Mouse (Mus musculus) CD4-positive, CD25-positive, alpha-beta regulatory T cell, adult 2 months (primary cell): ENCODE measurements at regions not wholly inside any gene's neighbourhood (a gene's known extent, or its start where the extent isn't known, plus 50 kb on each side); places are given as distances from the start of the nearest gene placed in this dataset.

ENCODE experiments used
- DNase-seq: peaks from one replicate; pipeline ENCODE4 v3.0.0-alpha.2; 2012; ENCODE audit warnings: low read depth, low spot score

DNA sequence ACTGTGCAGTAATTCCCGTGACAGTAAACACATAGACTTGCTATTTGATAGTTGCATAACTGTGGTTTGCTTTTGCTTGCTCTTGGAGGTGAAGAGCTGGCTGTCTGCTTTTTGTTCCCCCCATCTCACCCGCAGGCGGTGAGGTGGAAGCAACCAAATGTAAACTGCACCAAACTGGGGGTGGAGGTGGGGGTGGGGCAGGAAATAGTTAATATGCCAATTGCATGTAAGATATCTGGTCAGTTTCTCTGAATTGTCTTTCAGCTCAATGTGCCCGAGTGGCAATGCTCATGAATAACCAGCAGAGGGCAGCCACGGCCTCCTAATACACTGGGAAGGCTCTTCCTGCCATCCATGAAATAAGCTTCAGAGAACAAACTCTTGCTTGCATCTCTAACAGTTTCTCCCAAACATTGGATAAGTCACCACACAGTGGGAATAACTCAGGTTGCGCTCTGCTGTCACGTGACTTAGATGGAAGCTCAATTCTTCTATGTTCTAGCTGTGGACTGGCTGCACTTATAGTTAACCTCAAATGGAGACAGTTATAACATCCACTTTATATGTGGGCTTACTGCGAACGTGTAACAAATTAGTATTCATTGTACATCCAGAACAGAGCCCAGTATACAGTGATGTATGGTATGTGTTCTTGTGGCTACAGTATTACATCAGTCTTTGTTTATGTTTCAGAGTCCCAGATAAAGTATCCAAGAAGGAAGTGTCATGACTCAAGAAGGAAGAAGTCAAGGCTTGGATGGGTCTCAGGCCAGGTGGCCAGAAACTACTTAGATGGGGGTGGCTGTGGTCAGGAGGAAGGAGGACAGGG, 62.0 kb upstream of the Egflam start:
- peak; percentile 52 for DNase-seq

DNA sequence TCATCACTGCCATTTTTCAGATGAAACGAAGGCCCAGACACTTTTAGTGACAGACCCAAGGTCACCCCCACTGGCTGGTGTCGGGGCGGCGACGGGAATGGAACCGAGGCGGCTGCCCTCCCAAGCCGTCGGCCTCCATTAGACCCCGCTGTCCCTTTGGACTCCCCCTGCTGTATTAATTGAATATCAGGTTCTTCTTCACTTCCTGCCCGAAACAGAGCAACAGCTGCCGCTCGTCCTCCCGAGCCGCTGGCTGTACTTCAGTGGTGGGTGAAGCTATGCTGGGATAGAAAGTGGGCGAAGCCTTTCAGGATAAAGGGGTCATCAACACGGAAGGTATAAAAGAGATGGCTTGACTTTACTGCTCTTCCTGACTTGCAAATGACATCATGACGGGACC, 64.4 kb upstream of the Egflam start:
- DNase-seq = no peak

DNA sequence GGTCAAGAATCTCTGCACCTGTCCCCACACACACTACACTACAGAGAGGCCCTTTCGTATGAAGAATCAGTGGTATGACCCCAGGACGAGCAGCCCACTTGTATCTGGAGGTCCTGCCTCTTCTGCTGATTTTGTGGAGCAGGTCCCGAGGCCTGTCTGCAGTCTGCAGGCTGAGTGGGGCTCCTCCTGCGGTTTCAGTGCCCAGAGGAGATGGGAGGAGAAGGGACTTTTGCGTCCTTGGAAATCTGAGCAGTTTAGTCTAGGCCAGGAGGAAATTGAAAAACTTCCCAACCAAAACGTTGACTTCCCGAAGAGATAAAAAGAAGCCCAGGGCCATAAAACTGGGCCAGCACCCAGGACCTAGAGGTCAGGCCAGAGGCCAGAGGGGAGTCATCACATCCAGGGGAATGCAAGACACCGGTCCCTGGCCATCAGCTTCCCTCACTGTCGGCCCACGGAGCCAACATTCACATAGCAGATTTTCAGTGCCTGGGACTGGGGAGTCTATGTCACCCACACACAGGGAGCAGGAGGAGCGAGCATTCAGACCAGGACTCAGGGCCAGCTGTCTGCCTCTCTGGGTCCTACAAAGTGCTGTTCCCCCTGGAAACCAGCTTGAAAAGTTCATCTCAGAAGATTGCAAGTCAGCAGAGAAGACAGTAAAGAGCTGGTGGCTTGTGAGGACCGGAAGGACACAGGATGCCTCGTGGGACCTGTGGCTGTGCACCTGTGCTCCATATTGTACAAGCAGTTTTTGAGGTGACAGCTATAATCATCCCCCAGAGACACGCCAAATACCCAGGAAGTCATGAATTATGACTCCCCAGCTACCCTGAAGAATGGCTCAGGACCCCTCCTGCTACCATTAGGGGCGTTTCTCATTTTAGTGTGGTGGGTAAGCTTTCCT, 65.5 kb upstream of the Egflam start:
- DNase-seq = no peak

DNA sequence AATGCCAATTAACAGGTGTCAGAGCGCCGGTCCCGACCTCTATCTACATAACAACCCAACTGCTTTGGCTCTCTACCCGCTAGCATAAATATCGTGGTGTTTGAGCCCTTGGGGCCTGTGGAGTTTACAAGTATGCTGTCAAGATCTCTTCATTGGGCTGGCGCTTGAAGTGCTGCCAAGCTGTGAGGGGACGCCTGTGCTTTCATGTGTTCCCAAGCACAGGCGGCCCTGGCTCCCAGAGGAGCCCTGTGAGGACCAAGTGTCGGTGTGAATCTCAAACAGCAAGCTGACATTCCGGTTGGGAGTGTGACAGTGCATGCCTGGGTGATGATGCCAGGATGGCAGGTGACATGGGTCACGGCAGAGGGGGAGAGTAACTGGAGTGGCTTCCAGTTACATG, 82.0 kb upstream of the Egflam start:
- no peak for DNase-seq

DNA sequence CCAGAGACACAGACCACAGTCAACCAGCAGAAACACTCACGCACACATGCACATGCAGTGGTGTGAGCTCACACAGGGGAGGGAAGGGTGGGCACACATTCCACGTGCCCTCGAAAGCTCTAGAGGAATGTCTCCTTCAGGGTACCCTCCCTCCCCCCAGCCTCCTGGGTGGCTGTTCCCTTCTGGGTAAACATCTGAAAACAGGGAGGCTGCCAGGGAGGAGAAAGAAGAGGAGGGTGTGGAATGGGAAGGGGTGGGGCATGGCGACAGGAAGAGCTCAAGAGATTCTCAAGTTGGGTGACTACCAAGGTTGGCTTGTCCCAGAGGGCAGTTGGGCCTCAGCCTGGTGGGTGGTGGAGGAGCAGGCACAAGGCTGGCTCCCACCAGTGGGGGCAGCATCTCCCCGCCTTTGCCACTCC, 82.6 kb upstream of the Egflam start:
- DNase-seq = no peak

DNA sequence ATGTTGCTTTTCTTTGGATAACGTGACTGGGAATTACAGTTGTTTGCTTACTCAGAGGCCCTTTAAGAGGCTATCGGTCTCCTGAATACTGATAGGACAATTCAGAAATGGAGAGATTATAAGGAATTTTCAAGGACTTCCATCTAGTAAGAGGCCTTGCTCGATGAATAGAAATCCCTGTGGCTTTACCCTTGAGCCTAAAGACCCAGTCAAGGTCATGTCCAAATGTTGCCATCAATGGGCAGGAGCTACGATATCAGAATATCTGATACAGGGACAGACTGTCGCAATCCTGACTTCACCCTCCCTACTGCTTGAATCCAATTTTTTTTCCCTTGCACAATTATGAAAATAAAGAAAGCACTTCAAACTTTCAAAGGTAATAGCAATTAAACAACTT, 85.5 kb upstream of the Egflam start:
- DNase-seq = no peak

DNA sequence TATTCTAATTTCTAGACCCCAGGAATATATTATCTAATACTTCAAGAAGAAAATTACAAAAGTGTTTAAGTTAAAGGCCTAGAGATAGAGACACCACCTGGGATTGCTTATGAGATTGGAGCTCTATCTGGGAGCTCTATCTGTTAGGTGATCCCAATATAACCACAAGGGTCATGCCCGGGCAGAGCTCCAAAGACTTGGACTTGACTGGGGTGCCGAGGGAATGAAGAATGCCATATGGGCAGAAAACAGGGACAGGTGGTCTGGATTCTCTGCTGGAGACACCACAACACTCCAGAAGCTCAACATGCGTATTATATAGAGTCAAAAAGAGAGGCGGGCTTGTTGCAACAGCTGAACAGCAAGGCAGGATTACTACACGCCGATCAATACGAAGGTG, 92.9 kb upstream of the Egflam start:
- no peak for DNase-seq

DNA sequence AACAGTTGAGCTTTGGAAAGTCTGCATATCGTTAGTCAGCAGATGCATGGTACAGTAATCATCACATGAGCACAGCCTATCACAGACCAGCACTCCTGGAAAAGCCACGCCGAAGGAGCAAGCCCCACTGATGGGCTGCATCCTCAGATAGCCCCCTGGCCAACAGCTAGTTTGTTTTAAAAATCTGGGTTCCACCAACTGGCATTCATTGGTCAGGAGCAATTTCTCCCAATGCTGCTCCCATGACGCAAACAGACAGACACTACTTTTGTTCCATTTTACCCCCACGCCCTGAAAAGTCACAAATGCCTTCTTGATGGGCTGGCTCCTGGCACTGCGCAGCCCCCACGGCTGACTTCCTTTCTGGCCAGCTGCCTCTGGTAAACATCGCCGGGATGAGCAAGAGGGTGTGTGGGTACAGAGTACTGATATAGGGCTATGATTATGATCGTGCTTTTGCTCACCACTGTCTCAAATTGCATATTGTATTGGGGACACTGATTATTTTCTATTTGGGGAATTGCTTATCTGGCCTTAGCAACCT, 95.0 kb upstream of the Egflam start:
- no peak for DNase-seq

DNA sequence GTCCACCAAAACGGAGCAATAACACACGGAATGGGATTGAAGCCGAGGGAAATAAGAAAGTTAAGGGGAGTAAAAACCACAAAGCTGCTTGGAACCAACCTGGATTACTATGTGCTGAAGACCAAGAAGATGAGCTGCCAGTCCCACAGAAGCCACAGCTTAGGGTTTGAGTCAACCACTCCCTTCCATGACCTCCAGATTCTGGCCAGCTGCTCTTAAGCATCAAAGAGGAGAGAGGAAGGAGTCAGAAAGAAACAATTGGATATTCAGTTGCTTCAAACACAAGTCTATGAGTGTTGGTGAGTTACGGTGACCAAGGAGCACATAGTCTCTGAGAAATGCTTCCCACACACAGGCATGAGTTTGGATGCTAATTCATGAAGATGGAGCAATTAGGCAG, 99.7 kb upstream of the Egflam start:
- DNase-seq = no peak

DNA sequence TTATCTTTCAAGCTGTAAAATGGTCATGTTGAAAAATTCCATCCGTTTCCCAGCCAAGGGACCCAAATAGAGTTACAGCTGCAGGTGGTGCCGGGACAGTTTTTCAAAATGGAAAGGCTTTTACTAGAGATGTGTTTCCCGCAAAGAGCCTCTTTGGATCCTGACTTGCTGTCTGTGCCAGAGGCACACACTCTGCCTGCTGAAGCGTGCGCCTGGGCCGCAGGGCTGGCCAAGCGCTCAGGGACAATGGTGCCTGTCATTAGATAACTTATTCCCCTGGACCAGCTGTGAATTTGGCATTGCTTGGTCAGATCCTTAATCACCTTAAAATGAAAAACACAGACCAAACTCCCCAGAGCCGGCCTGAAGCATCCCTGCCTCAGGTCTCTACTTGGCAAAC, 110.3 kb upstream of the Egflam start:
- DNase-seq = no peak

DNA sequence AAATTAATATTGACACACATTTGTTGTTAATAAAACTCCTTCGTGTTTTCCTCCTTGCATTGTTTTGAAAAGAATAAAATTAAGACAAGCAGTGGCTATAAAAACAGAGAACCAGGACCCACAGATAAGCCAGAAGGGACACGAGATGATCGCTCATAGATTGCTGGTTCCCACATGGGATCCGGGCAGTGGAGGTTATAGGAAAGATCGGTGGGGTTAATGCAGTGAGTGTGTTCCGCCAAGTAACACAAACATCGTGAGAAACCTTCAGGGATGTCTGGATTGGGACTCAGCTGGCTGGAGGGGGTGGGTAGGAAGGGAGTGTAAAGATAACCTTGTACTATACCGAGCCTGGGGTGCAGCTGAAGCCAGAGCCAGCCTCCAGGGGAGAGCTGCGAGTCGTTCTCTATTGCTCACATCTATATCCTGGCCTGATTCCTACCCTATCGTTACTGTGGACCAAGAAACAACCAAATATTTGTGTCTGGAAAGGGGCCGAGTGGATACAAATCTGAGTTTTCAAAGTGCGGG, 116.6 kb upstream of the Egflam start:
- DNase-seq = no peak

DNA sequence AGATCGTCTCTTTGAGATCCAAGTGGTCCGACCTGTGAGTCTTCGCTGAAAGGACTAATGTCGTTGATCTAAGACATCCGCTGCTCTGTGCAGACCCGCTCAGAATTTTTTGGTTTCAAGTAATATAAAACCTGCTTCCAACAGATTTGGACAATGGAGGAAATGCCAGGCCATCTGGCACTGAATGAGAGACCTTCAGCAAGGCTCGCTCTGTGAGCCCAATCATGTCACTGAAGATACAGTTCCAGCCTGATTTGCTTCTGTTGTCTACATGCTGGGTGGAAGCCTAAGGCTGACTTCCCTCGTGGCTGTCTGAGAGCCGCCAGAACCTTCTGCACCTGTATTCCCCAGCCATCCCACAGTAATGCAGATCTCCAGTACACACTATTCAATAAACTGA, 123.4 kb upstream of the Egflam start:
- DNase-seq = no peak

DNA sequence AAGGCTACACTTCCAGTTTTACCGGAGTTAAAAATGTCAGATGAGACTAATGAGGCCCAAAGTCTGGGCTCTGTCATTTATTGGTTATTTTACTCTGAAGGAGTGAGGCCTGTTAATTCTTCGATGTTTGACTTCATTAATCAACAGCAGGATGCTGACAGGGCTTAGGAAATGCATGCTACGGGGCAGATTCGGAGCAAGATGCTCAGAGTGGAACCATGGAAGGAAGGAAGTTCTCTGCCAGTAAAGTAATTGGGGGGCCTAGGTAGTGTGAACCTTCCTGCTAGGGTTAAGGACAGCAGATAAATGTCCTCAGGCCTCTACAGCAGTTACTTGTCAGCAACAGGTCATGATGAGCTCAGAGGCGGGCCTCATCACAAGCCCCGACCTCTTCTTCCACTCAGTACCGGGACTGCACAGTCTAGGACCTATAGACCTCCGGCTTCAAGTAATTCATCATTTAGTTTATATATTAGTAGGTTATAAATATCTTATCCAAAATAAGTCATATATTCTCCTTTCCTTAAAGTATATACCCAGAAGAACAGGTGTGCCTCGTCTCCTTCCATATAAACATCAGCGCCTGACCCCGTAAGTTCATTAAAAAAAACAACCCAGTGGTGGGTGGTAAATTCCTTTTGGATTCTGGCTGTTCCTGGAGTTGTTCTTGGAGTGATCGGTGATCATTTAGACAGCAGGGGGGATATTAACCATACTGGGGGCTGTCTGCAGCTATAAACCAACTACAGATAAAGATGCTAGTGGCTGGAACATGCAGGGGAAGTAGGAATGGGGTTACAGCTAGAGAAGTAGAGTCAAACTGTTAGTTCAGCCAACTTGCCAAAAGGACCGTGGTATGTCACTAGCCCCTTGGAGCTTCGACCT, 124.9 kb upstream of the Egflam start:
- no peak for DNase-seq

DNA sequence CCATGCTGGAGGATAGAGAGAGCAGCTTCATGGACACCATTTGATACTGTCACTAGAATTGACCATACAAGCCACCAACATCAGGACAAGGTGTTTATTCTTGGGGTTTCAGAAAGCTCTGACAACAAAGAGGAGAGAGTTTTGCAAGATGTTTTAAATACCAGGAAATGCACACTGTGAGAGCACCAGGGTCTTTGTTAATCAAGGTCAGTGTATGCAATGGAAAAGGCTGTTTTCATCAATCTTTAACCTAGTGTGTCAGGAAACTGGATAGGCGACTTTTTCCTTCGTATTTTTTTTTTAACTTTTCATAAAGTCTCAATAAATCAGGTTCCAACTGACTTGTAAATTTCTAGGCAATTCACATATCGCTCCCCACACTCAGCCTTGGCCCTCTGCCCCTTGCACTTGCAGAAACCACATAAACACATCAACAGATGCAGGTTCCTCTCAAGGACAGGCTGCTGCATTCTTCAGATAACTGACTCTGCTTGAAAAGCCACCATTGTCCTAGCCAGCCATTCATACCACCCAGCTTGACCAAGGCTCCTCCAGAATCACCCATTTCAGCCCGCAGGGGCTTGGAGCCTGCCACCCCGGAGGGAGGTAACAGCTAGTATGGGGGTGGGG, 132.9 kb upstream of the Egflam start:
- no peak for DNase-seq

DNA sequence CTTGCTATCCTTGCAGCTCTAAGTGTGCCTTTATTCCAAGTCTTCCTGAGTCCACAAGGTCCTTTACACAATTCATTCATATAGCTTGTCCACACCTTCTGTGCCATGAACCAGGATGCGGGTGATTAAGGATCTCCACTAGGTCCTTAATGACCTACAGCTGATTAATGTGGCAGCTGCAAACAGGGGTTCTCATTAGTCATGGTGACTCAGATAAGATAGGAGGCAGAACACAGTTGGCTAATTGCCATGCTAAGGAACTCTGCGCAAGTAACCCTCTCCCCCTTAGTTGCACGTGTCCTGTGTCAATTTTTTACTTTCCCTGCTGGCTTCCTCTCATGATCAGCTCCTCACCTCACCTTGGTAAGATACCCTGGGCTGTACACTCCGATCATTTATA, 139.7 kb upstream of the Egflam start:
- DNase-seq = no peak

DNA sequence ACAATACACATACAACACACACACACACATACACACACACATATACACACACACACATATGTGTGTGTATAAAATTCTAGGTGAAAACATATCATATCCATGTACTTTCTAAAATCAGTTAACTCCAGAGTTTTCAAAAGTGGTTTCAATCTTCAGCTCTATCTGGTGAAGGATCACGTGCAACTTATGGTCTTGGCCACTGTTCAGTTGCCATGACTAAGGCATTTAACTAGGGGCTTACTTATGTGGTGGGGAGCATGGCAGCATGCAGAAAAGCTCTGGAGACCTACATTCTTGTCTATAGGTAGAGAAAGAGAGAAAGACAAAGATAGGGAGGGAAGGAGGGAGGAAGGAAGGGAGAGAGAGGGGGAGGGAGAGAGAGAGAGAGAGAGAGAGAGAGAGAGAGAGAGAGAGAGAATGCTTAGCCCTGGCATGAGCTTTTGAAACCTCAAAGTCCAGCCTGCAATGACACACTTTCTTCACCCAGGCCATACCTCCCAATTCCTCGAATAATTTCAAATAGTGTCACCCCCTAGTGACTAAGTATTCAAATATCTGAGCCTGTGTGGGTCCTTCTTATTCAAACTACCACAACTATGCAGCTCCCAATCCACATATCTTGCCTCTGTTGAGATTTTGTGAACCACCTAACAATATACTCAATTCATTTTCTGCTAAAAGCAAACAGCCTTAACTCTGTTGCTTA, 155.1 kb upstream of the Egflam start:
- no peak for DNase-seq

DNA sequence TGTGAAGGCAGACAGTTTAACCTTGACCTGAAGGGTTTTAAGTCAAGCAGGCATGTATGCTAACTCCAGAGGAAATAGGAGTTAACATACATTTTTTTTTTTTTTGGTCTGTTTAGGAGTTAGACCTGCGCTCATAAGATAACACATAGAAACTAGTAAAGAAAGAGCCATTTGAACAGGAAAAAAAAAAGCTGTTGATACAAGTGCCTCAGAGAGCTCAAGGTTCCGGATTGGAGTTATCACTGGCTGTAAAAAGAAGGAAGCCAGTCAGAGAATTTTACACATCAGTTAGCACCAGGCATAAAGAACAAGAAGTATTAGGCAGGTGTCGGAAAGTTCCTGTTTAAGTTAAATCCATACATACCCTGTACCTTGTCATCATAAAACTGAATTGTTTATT, 156.2 kb upstream of the Egflam start:
- no peak for DNase-seq

DNA sequence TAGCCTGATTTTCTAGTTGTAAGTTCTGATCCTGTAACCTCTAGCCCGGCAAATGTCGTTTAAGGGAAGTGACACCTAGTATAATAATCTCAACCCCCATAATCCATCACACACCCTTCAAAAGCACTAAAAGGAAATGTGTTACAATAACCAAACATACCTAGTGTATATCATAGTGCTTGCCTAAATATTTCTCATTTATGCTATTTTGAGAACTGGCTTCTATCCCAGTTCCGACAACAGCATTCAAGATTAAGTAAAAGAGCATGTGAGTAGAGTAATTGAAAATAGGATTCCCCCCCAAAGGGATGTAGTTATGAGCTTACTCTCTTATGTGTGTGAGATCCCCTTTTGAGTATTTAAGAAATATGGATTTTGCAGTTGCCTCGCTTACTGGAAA, 165.1 kb upstream of the Egflam start:
- no peak for DNase-seq

DNA sequence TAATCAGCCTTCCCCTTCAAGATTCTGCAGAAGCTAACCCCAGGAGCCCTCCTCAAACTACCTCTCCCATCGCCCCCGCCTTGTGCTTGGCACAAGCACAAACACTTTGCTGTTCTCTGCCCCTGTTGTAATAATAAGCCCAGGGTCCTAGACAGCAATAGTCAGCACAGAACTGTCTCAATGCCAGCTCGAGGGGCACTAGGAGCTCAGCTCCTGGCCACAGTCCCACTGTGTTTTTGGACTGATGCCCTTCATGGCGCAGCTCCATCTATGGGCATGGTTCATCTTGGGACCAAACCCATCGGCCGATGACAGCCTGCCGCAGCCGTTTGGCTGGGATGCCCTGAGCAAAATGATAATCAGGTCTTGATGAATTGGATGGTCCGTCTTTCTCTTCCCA, 165.5 kb upstream of the Egflam start:
- DNase-seq = no peak

DNA sequence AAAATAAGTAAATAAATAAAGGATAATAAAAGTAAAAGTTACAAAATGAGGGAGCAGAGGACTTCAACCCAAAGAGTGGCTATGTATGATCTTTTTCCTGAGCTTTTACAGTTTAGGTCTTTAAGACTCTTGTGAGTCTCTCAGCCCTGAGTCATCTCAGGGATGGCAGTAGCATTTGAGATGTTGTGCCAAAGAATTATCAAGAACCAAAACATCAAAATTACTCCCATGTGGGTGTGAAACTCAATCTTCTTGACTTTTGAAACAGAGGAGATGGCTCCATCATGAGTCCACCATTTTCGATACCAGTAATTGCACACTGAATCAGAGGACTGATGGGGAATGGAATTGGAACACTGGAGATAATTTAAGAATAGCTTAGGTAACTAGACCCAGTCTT, 174.0 kb upstream of the Egflam start:
- no peak for DNase-seq
